Mouse (Mus musculus) MEL (cell line): ENCODE results near the gene Lacc1. TPM values are rescaled to one million over a fixed set of nuclear protein-coding genes. Genes with fewer than 3 reads are reported as not detected.

Experiments
- DNase-seq: peaks from one replicate; pipeline ENCODE4 v3.0.0; 2011; ENCODE audit warnings: low read depth, low spot score
- H3K27ac ChIP-seq: 2 replicates; pipeline ENCODE4 v1.5.1; 2012; ENCODE audit warnings: low read depth, mild to moderate bottlenecking, control low read depth, low read length, moderate library complexity; ENCODE audit not compliant: control insufficient read depth
- H3K27me3 ChIP-seq, 2 experiments: fragments of 150-350 bp in 1 of 2; sonication (generic) in 1 of 2; 2 replicates each; pipeline ENCODE4 v1.6.1; 2012; ENCODE audit warnings: low read length in 2 of 2, mild to moderate bottlenecking in 2 of 2, improper control_type of control experiment in 1 of 2, moderate library complexity in 1 of 2; ENCODE audit not compliant: insufficient read depth in 2 of 2, control insufficient read depth in 1 of 2
- H3K36me3 ChIP-seq, 2 experiments: 2 replicates each; pipeline ENCODE4 v1.6.1; 2012 to 2014; ENCODE audit warnings: low read length in 2 of 2, improper control_type of control experiment in 1 of 2, inconsistent platforms in 1 of 2, mild to moderate bottlenecking in 1 of 2; ENCODE audit not compliant: insufficient read depth in 2 of 2, control insufficient read depth in 1 of 2
- H3K4me1 ChIP-seq, 2 experiments: fragments of 150-350 bp in 1 of 2; sonication (generic) in 1 of 2; 2 replicates each; pipeline ENCODE4 v1.6.1; 2012; ENCODE audit warnings: low read length in 2 of 2, improper control_type of control experiment in 1 of 2, mild to moderate bottlenecking in 1 of 2; ENCODE audit not compliant: insufficient read depth in 2 of 2, control insufficient read depth in 1 of 2
- H3K4me3 ChIP-seq, 2 experiments: fragments of 150-350 bp in 1 of 2; sonication (generic) in 1 of 2; 2 replicates each; pipeline ENCODE4 v1.5.1; 2012; ENCODE audit warnings: low read depth in 2 of 2, low read length in 2 of 2, mild to moderate bottlenecking in 2 of 2, moderate library complexity in 2 of 2, control low read depth in 1 of 2, improper control_type of control experiment in 1 of 2; ENCODE audit not compliant: control insufficient read depth in 1 of 2, insufficient read depth in 1 of 2
- H3K79me2 ChIP-seq: 2 replicates; pipeline ENCODE4 v1.6.1; 2012; ENCODE audit warnings: mild to moderate bottlenecking, low read length, moderate library complexity; ENCODE audit not compliant: control insufficient read depth, poor library complexity, insufficient read depth
- H3K9ac ChIP-seq: 2 replicates; pipeline ENCODE4 v1.6.1; 2012; ENCODE audit warnings: low read depth, mild to moderate bottlenecking, control low read depth, low read length, moderate library complexity; ENCODE audit not compliant: control insufficient read depth, poor library complexity, severe bottlenecking
- H3K9me3 ChIP-seq: fragments of 150-350 bp; sonication (generic); replicated peaks from 2 replicates; pipeline ENCODE4 v1.6.1; 2012; ENCODE audit warnings: mild to moderate bottlenecking, low read length, improper control_type of control experiment, moderate library complexity; ENCODE audit not compliant: insufficient read depth
- CHD1 ChIP-seq: IDR thresholded peaks from 2 replicates; pipeline ENCODE4 v1.6.1; 2012; ENCODE audit warnings: low read depth, mild to moderate bottlenecking, inconsistent platforms, low read length, improper control_type of control experiment
- EP300 ChIP-seq, 2 experiments: IDR thresholded peaks; 2 replicates each; pipeline ENCODE4 v1.6.1; 2011; ENCODE audit warnings: improper control_type of control experiment in 2 of 2, low read length in 2 of 2, low read depth in 1 of 2, mild to moderate bottlenecking in 1 of 2
- HCFC1 ChIP-seq: IDR thresholded peaks from 2 replicates; pipeline ENCODE4 v1.6.1; 2012; ENCODE audit warnings: low read depth, mild to moderate bottlenecking, inconsistent platforms, low read length, improper control_type of control experiment, moderate library complexity
- JUND ChIP-seq: IDR thresholded peaks from 2 replicates; pipeline ENCODE4 v1.6.1; 2011; ENCODE audit warnings: low read depth, mild to moderate bottlenecking, improper control_type of control experiment, low read length
- MAZ ChIP-seq: IDR thresholded peaks from 2 replicates; pipeline ENCODE4 v1.6.1; 2012; ENCODE audit warnings: low read depth, mild to moderate bottlenecking, inconsistent platforms, low read length, improper control_type of control experiment
- MEF2A ChIP-seq: IDR thresholded peaks from 2 replicates; pipeline ENCODE4 v1.6.1; 2014; ENCODE audit warnings: low read depth, mild to moderate bottlenecking, inconsistent platforms, low read length, improper control_type of control experiment; ENCODE audit not compliant: poor library complexity, insufficient replicate concordance, severe bottlenecking; ENCODE audit errors: extremely low read depth
- MYC ChIP-seq: IDR thresholded peaks from 2 replicates; pipeline ENCODE4 v1.6.1; 2011; ENCODE audit warnings: low read depth, mild to moderate bottlenecking, low read length, improper control_type of control experiment, moderate library complexity
- NELFE ChIP-seq: IDR thresholded peaks from 2 replicates; pipeline ENCODE4 v1.6.1; 2011; ENCODE audit warnings: low read depth, low read length, improper control_type of control experiment
- POLR2A ChIP-seq, 2 experiments: IDR thresholded peaks; 2 replicates each; pipeline ENCODE4 v1.6.1; 2011 to 2012; ENCODE audit warnings: low read length in 2 of 2, mild to moderate bottlenecking in 2 of 2, control low read depth in 1 of 2, improper control_type of control experiment in 1 of 2, low read depth in 1 of 2, moderate library complexity in 1 of 2; ENCODE audit not compliant: control insufficient read depth in 1 of 2, insufficient read depth in 1 of 2, poor library complexity in 1 of 2
- RAD21 ChIP-seq: IDR thresholded peaks from 2 replicates; pipeline ENCODE4 v1.6.1; 2011; ENCODE audit warnings: mild to moderate bottlenecking, low read depth, low read length, improper control_type of control experiment
- USF1 ChIP-seq: IDR thresholded peaks from 2 replicates; pipeline ENCODE4 v1.6.1; 2014; ENCODE audit warnings: low read depth, mild to moderate bottlenecking, inconsistent platforms, low read length, improper control_type of control experiment, moderate library complexity
- USF2 ChIP-seq, 2 experiments: IDR thresholded peaks; 2 replicates each; pipeline ENCODE4 v1.6.1; 2011 to 2012; ENCODE audit warnings: improper control_type of control experiment in 2 of 2, low read length in 2 of 2, borderline replicate concordance in 1 of 2, inconsistent platforms in 1 of 2, low read depth in 1 of 2, mild to moderate bottlenecking in 1 of 2; ENCODE audit not compliant: insufficient read depth in 1 of 2
- ZC3H11A ChIP-seq: IDR thresholded peaks from 2 replicates; pipeline ENCODE4 v1.6.1; 2012; ENCODE audit warnings: low read depth, mild to moderate bottlenecking, inconsistent platforms, low read length, improper control_type of control experiment
- ZKSCAN1 ChIP-seq: IDR thresholded peaks from 2 replicates; pipeline ENCODE4 v1.6.1; 2012; ENCODE audit warnings: low read depth, mild to moderate bottlenecking, inconsistent platforms, low read length, improper control_type of control experiment, moderate library complexity
- ZMIZ1 ChIP-seq: IDR thresholded peaks from 2 replicates; pipeline ENCODE4 v1.6.1; 2012; ENCODE audit warnings: low read depth, mild to moderate bottlenecking, inconsistent platforms, low read length, improper control_type of control experiment, moderate library complexity
- polyA plus RNA-seq, 2 experiments: library from polyadenylated mRNA; stranded (reverse) in 1 of 2; unstranded in 1 of 2; fragments of >175 nt in 1 of 2; fragments of >200 nt in 1 of 2; gene quantifications; 2 replicates each; pipeline versions ENCODE4 v1.2.1 to v1.2.4; 2012; ENCODE audit warnings: low replicate concordance in 2 of 2, low read depth in 1 of 2; ENCODE audit not compliant: insufficient read length in 2 of 2, insufficient read depth in 1 of 2, missing spikeins in 1 of 2
- total RNA-seq: library from RNA; depleted of rRNA; stranded (reverse); fragments of 300-350 nt; gene quantifications from 2 replicates; pipeline ENCODE4 v1.2.3, GENCODE M21; 2012

Lacc1 gene
- total and polyA plus RNA-seq, 3 experiments = not detected

GRCm38 (mm10) chr14:77033391-77033790 is 3.3 kb downstream of the Lacc1 start:
- H3K9ac ChIP-seq = no peak overlapping the region
- DNase-seq = no peak
- no peaks in the 10 kb centered on the region for H3K27me3 ChIP-seq
- H3K36me3 ChIP-seq = no peaks in the 10 kb centered on the region
- H3K27ac ChIP-seq = no peak overlapping the region
- H3K9me3 ChIP-seq = no peaks in the 10 kb centered on the region
- H3K79me2 ChIP-seq = no peaks in the 10 kb centered on the region
- no peak overlapping the region for H3K4me3 ChIP-seq
- no peaks in the 10 kb centered on the region for H3K4me1 ChIP-seq
- no peak for TF ChIP-seq USF2 (IDR thresholded peaks at IDR 0.05; ENCODE audit: borderline replicate concordance in 1 of 2, insufficient read depth in 1 of 2, low read depth in 1 of 2, low read length in 2 of 2)
- no peak for TF ChIP-seq MYC
- TF ChIP-seq USF1 = no peak
- TF ChIP-seq EP300 (IDR thresholded peaks at IDR 0.05; ENCODE audit: low read depth in 1 of 2, low read length in 2 of 2) = no peak
- TF ChIP-seq MEF2A = no peak
- TF ChIP-seq NELFE = no peak

GRCm38 (mm10) chr14:77032433-77032832 is 4.3 kb downstream of the Lacc1 start:
- Histone ChIP-seq H3K4me1 (no peaks in the 10 kb centered on the region), H3K79me2 (no peaks in the 10 kb centered on the region), H3K27ac (no peak overlapping the region), H3K27me3 (no peaks in the 10 kb centered on the region), H3K4me3 (no peak overlapping the region), H3K9me3 (no peaks in the 10 kb centered on the region), H3K9ac (no peak overlapping the region), H3K36me3 (no peaks in the 10 kb centered on the region)
- no peak for DNase-seq
- TF ChIP-seq RAD21 = no peak
- TF ChIP-seq MAZ = no peak
- TF ChIP-seq CHD1 = no peak

- Histone ChIP-seq H3K4me3 (no peak overlapping the region), H3K27ac (no peak overlapping the region), H3K9ac (no peak overlapping the region), H3K9me3 (no peaks in the 10 kb centered on the region), H3K4me1 (no peaks in the 10 kb centered on the region), H3K36me3 (no peaks in the 10 kb centered on the region), H3K27me3 (no peaks in the 10 kb centered on the region), H3K79me2 (no peaks in the 10 kb centered on the region)
- no peak for TF ChIP-seq MAZ
- no peak for TF ChIP-seq ZC3H11A
- TF ChIP-seq ZKSCAN1 = no peak
- TF ChIP-seq POLR2A (IDR thresholded peaks at IDR 0.05; ENCODE audit: control insufficient read depth in 1 of 2, insufficient read depth in 1 of 2, low read depth in 1 of 2, low read length in 2 of 2, poor library complexity in 1 of 2) = no peak
- TF ChIP-seq HCFC1 = no peak
- TF ChIP-seq JUND = no peak
- TF ChIP-seq ZMIZ1 = no peak
- TF ChIP-seq CHD1 = no peak
- DNase-seq = no peak
Measured at GRCm38 (mm10) chr14:77030808-77031207, 5.9 kb downstream of the Lacc1 start.
